Mouse (Mus musculus): Measurements from ENCODE around the gene Klhl35.
"Not testable (repeated sequence)": the region's sequence is repeated elsewhere in the genome, so short reads cannot be mapped to it uniquely, and the experiment has no call there.

Klhl35 gene

DNA sequence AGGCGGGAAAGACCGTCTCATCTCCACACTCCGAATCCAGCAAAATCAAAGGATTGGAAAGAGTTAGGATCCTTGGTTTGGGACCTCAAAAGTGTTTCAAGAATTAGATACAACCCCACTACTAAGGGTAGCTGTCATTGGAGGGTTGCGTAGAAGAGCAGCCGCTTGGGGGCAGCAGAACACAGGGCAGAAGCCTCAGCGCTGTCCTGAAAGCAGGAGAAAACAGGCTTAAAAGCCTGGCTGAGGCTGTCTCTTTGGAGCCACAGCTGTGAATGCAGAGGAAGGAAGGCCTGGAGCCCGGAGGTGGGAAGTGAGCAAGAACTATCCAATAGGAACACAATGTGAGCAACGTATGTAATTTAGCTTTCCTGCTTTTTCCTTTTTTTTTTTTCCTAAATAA is 34.4 kb downstream of the Klhl35 start:
- peak; percentile 67 for DNase-seq (ENCODE audit: low spot score)

DNA sequence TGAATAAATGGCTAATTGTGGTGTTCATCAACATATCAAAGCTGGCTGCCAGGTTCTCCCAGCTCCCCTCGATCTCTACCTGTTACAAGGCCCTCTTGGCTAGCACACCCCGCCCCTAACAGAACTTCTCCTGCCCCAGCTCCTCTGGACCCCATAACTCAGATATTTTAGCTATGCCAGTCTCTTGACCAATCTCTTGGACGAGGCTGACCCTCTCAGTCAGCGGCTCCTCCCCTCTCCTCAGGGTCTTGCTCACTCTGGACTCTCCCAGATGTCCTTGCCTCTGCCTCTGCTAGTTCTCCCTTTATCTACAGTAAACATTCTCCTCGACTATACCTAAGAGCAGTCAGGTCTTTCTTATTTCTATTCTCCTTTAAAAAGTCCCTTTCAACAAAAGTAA is 34.9 kb downstream of the Klhl35 start:
- no peak for DNase-seq (ENCODE audit: low spot score)

GRCm38 (mm10) chr7:99501148-99501547 is 35.3 kb downstream of the Klhl35 start:
- no peak for DNase-seq (ENCODE audit: low spot score)

DNA sequence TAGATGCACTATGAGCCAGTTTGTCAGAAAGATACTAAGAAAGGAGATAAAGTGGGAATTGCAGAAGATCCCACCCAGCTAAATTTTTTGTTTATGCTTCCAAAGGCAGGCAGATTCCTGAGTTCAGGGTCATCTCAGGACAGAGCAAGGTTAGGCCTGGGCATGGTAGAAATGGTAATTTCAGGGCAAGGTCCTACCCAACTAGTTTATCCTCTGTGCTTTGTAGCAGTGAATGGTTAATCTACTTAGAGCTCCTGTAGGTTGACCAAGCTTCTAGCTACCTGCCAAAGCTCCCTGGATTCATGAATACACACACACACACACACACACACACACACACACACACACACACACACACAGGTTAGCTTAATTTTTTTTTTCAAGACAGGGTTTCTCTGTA is 38.8 kb downstream of the Klhl35 start:
- no peak for DNase-seq (ENCODE audit: low spot score)

GRCm38 (mm10) chr7:99508187-99508586 is 42.4 kb downstream of the Klhl35 start:
- DNase-seq (ENCODE audit: low spot score), result not testable (repeated sequence)

DNA sequence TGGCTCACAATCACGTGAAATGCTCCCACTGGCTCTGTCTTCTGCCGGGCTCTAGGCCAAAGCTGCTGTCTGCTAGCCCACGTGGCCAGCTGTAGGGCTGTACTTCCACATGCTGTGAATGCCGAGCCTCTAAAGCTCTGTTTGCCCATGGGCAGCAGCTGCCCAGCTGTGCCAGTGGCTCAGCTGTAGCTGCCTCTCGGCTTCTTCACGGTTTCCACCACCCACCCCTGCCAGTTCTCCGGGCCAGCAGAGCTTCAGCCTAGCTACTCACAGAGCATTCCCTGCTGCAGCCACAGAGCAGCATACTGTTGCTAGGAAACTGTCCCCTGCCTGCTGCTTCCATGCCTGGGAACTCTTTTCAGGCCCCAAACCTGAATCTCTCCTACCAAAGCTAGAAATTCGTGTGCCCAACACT is 44.3 kb downstream of the Klhl35 start:
- DNase-seq (ENCODE audit: low spot score), result peak; percentile 40

- no peak for DNase-seq (ENCODE audit: low spot score)
Observed at GRCm38 (mm10) chr7:99516092-99516813, 50.4 kb downstream of the Klhl35 start.

- no peak for DNase-seq (ENCODE audit: low spot score)
Observed at GRCm38 (mm10) chr7:99516814-99517157, 51.0 kb downstream of the Klhl35 start.

- DNase-seq (ENCODE audit: low spot score), result no peak
Observed at GRCm38 (mm10) chr7:99518954-99519644, 53.3 kb downstream of the Klhl35 start.

- DNase-seq (ENCODE audit: low spot score), result no peak
Observed at GRCm38 (mm10) chr7:99523121-99523520, 57.3 kb downstream of the Klhl35 start.

All from layer of hippocampus, adult 9-10 months (tissue).